Mouse (Mus musculus): ENCODE data around the gene Vmn2r74.

Gene Vmn2r74

GRCm38 (mm10) chr7:85961529-85961928, at the start of gene Vmn2r74:
Gene Vmn2r74 (minus strand): TSS chr7:85961629.
- no peak for DNase-seq

GRCm38 (mm10) chr7:86007533-86007932, 46.1 kb upstream of the Vmn2r74 start:
- DNase-seq, result no peak

Measured in kidney, adult 8-10 months (tissue).